Mouse (Mus musculus) liver, embryonic 11.5 days (tissue): Measurements from ENCODE around the gene Dab2ip. TPM values are rescaled to one million over a fixed set of nuclear protein-coding genes. Genes with fewer than 3 reads are reported as not detected.

Experiments used
- ATAC-seq: fragments of 200-750 bp; cut with Nextera tagmentation; replicated peaks from 2 replicates; pipeline ENCODE4 v1.8.0; 2017; ENCODE audit warnings: moderate number of reproducible peaks, mild to moderate bottlenecking, moderate TSS enrichment, moderate library complexity; ENCODE audit not compliant: low FRiP score
- DNase-seq: peaks from one replicate; pipeline ENCODE4 v3.0.0-alpha.2; 2017; ENCODE audit warnings: low spot score
- H3K27ac ChIP-seq: fragments of 300-500 bp; sonication (generic); 2 replicates; pipeline ENCODE4 v1.5.1; 2014; ENCODE audit warnings: mild to moderate bottlenecking, low read depth, low read length, control low read depth
- H3K27me3 ChIP-seq: fragments of 300-500 bp; sonication (generic); replicated peaks from 2 replicates; pipeline ENCODE4 v1.6.1; 2014; ENCODE audit warnings: low read length, mixed read lengths; ENCODE audit not compliant: control insufficient read depth, insufficient read depth
- H3K36me3 ChIP-seq: fragments of 300-500 bp; sonication (generic); 2 replicates; pipeline ENCODE4 v1.6.1; 2014; ENCODE audit warnings: mild to moderate bottlenecking, low read length, moderate library complexity, mixed read lengths; ENCODE audit not compliant: control insufficient read depth, insufficient read depth
- H3K4me1 ChIP-seq: fragments of 300-500 bp; sonication (generic); replicated peaks from 2 replicates; pipeline ENCODE4 v1.6.1; 2014; ENCODE audit warnings: low read length, mixed read lengths; ENCODE audit not compliant: control insufficient read depth, insufficient read depth
- H3K4me2 ChIP-seq: fragments of 300-500 bp; sonication (generic); 2 replicates; pipeline ENCODE4 v1.6.1; 2014; ENCODE audit warnings: mild to moderate bottlenecking, control low read depth, moderate library complexity
- H3K4me3 ChIP-seq: fragments of 300-500 bp; sonication (generic); 2 replicates; pipeline ENCODE4 v1.5.1; 2014; ENCODE audit warnings: low read depth, low read length, control low read depth
- H3K9ac ChIP-seq: fragments of 300-500 bp; sonication (generic); 2 replicates; pipeline ENCODE4 v1.6.1; 2014; ENCODE audit warnings: low read depth, low read length, control low read depth
- H3K9me3 ChIP-seq: fragments of 300-500 bp; sonication (generic); 2 replicates; pipeline ENCODE4 v1.6.1; 2016; ENCODE audit warnings: low read length, inconsistent platforms, mixed read lengths; ENCODE audit not compliant: control insufficient read depth
- WGBS: fragments of 180-500 bp; shearing (Covaris S2); extraction: QIAGEN DNeasy Blood & Tissue Kit; methylation state at CpG from one replicate; pipeline ENCODE4 v1.1.7; 2014; 5-methylcytosine and 5-hydroxymethylcytosine counted together
- polyA plus RNA-seq: library from polyadenylated mRNA; unstranded; fragments of >200 nt; fragmentation: Nextera tagmentation; extraction: Ambion mirVana; gene quantifications from 2 replicates; pipeline ENCODE4 v1.2.1, GENCODE M21; 2014

Gene Dab2ip
- polyA plus RNA-seq, 1 experiment from 2014 or later: 20.0 TPM

- Histone ChIP-seq H3K36me3 (no peaks in the 10 kb centered on the region), H3K4me3 (no peak overlapping the region), H3K9ac (no peak overlapping the region), H3K4me1 (peaks cover 14% of the 10 kb centered on the region), H3K27ac (no peak overlapping the region), H3K9me3 (no peaks in the 10 kb centered on the region), H3K27me3 (peaks cover 84% of the 10 kb centered on the region), H3K4me2 (no peak overlapping the region)
- WGBS: 78% methylated on average over 3 of the region's 3 CpGs
- no peak for ATAC-seq
- no peak for DNase-seq
Observed at GRCm38 (mm10) chr2:35584011-35584410, 25.9 kb downstream of the Dab2ip start.

- no peaks in the 10 kb centered on the region for H3K36me3 ChIP-seq
- WGBS: 25% methylated on average over 9 of the region's 9 CpGs
- H3K4me1 ChIP-seq: peaks cover 13% of the 10 kb centered on the region
- H3K27me3 ChIP-seq: peaks cover 57% of the 10 kb centered on the region
- H3K9me3 ChIP-seq: no peaks in the 10 kb centered on the region
- DNase-seq (no peak), ATAC-seq (no peak)
- H3K9ac ChIP-seq: no peak overlapping the region
- no peak overlapping the region for H3K4me2 ChIP-seq
- H3K27ac ChIP-seq: no peak overlapping the region
- no peak overlapping the region for H3K4me3 ChIP-seq
Observed at GRCm38 (mm10) chr2:35588368-35588767, 30.3 kb downstream of the Dab2ip start.

- H3K4me2 ChIP-seq: no peak overlapping the region
- H3K4me1 ChIP-seq: peaks cover 13% of the 10 kb centered on the region
- ATAC-seq (no peak), DNase-seq (no peak)
- H3K36me3 ChIP-seq: no peaks in the 10 kb centered on the region
- peaks cover 46% of the 10 kb centered on the region for H3K27me3 ChIP-seq
- H3K9ac ChIP-seq: no peak overlapping the region
- no peak overlapping the region for H3K27ac ChIP-seq
- 50% methylated on average over 10 of the region's 10 CpGs for WGBS
- no peaks in the 10 kb centered on the region for H3K9me3 ChIP-seq
- no peak overlapping the region for H3K4me3 ChIP-seq
Observed at GRCm38 (mm10) chr2:35589385-35589784, 31.3 kb downstream of the Dab2ip start.

DNA sequence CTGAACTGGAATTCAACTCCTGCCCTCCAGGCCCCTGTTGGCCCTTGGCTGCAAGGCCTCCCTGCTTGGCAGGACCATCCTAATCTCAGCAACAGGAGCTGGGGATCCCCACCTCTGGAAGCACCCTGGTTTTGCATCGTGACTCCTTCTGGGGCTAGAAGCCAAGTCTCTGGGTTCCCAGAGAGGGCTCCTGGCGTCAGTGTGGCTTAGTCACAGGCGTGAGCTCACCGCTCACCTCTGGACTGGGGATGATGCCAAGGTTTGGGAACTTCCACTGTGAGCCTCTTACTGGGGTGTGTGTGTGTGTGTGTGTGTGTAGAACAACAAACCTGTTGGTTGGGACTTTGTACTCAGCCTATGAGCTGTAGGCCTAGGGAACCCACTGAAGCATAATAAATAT lies 31.7 kb downstream of the Dab2ip start:
- Histone ChIP-seq H3K36me3 (no peaks in the 10 kb centered on the region), H3K9me3 (no peaks in the 10 kb centered on the region), H3K4me2 (no peak overlapping the region), H3K4me3 (no peak overlapping the region), H3K27me3 (peaks cover 45% of the 10 kb centered on the region), H3K9ac (no peak overlapping the region), H3K27ac (no peak overlapping the region), H3K4me1 (peaks cover 13% of the 10 kb centered on the region)
- DNase-seq (no peak), ATAC-seq (no peak)
- WGBS: 85% methylated on average over 4 of the region's 4 CpGs

GRCm38 (mm10) chr2:35591961-35592724 lies 34.1 kb downstream of the Dab2ip start:
- Histone ChIP-seq H3K9me3 (no peaks in the 10 kb centered on the region), H3K27ac (no peak overlapping the region), H3K9ac (no peak overlapping the region), H3K27me3 (peaks cover 27% of the 10 kb centered on the region), H3K4me3 (no peak overlapping the region), H3K4me2 (no peak overlapping the region), H3K36me3 (no peaks in the 10 kb centered on the region), H3K4me1 (peaks cover 11% of the 10 kb centered on the region)
- DNase-seq: no peak
- no peak for ATAC-seq
- 65% methylated on average over 14 of the region's 14 CpGs for whole genome bisulfite sequencing

GRCm38 (mm10) chr2:35592725-35593392 lies 34.8 kb downstream of the Dab2ip start:
- H3K36me3 ChIP-seq: no peaks in the 10 kb centered on the region
- DNase-seq (no peak), ATAC-seq (no peak)
- H3K4me2 ChIP-seq: no peak overlapping the region
- H3K9ac ChIP-seq: no peak overlapping the region
- H3K4me3 ChIP-seq: no peak overlapping the region
- H3K27me3 ChIP-seq: peaks cover 24% of the 10 kb centered on the region
- peaks cover 9% of the 10 kb centered on the region for H3K4me1 ChIP-seq
- H3K27ac ChIP-seq: no peak overlapping the region
- H3K9me3 ChIP-seq: no peaks in the 10 kb centered on the region
- WGBS: 84% methylated on average over 9 of the region's 9 CpGs

DNA sequence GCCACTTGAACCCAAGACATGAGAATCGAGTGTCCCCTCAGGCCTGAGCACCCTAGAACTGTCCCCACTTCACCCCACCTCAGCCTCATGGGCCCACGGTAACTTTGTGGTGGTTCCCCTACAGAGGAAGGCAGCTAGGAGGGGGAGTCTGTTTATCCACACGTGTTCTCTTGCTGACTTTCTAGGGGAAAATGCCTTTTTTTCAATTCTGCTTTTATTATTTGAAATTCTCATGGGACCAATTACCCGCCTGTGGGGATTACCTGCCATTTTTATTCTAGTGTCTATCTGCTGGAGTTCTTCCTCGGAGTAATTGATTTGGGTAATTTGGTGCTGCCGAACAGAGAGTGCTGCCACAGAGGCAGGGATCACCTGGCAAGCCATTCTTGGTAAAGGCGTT lies 35.8 kb downstream of the Dab2ip start:
- WGBS: 76% methylated on average over 7 of the region's 7 CpGs
- no peak overlapping the region for H3K9ac ChIP-seq
- H3K36me3 ChIP-seq: no peaks in the 10 kb centered on the region
- DNase-seq (no peak), ATAC-seq (no peak)
- H3K4me3 ChIP-seq: no peak overlapping the region
- H3K4me2 ChIP-seq: no peak overlapping the region
- peaks cover 5% of the 10 kb centered on the region; the same call in 1 of the 2 replicates for H3K4me1 ChIP-seq
- no peak overlapping the region for H3K27ac ChIP-seq
- H3K9me3 ChIP-seq: no peaks in the 10 kb centered on the region
- H3K27me3 ChIP-seq: peaks cover 15% of the 10 kb centered on the region

DNA sequence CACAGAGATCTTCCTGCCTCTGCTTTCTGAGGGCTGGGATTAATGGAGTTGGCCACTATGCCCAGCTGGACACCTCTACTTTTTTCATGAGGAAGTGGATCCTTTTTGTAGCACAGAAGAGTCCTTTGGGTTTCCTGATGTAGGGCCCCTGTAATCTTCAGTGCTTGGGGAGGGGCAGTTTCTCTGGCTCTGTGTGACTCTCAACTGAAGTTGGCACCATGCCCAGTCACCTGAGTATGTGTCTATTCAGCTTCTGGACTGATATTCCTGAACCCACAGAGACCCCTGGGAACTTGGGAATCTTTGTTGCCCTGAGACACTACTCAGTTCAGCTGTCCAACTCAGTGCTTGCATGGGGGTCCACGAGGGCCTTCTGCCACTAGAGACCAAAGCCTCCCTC lies 37.0 kb downstream of the Dab2ip start:
- WGBS: 50% methylated on average over 1 of the region's 1 CpGs
- Histone ChIP-seq H3K27me3 (peaks cover 6% of the 10 kb centered on the region), H3K9me3 (no peaks in the 10 kb centered on the region), H3K4me1 (peaks cover 3% of the 10 kb centered on the region; the same call in 1 of the 2 replicates), H3K27ac (no peak overlapping the region), H3K4me2 (no peak overlapping the region), H3K9ac (no peak overlapping the region), H3K4me3 (no peak overlapping the region), H3K36me3 (no peaks in the 10 kb centered on the region)
- no peak for DNase-seq
- ATAC-seq: no peak

DNA sequence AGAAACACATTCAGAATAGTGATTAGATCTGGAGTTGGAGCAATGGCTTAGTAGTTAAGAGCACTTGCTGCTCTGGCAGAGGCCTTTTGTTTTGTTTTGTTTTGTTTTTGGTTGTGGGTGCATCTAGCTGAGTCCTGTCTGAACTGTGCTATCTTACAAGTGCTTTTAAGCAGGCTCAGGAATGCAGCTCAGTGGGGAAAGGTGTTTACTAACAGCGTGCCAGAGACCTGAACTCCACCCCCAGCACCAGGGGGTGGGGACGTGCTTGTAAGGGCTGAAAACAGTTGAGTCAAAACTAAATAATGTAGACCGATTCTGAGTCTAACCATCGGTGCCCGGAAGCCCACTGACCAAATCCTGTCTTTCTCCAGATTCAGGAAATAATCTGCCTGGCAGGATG lies 37.7 kb downstream of the Dab2ip start:
- Histone ChIP-seq H3K36me3 (no peaks in the 10 kb centered on the region), H3K4me3 (no peak overlapping the region), H3K27ac (no peak overlapping the region), H3K4me1 (peaks cover 3% of the 10 kb centered on the region; the same call in 1 of the 2 replicates), H3K4me2 (no peak overlapping the region), H3K9me3 (no peaks in the 10 kb centered on the region), H3K9ac (no peak overlapping the region), H3K27me3 (no peaks in the 10 kb centered on the region; the same call in 1 of the 2 replicates)
- 54% methylated on average over 5 of the region's 5 CpGs for WGBS
- ATAC-seq (no peak), DNase-seq (no peak)
